Mouse (Mus musculus) midbrain, embryonic 15.5 days (tissue): Measurements from ENCODE around the gene Thra. TPM values are rescaled to one million over a fixed set of nuclear protein-coding genes. Genes with fewer than 3 reads are reported as not detected.

Experiments used
- ATAC-seq: fragments of 200-750 bp; cut with Nextera tagmentation; replicated peaks from 2 replicates; pipeline ENCODE4 v1.8.0; 2017; ENCODE audit warnings: moderate TSS enrichment
- H3K27ac ChIP-seq: fragments of 300-500 bp; sonication (generic); 2 replicates; pipeline ENCODE4 v1.5.1; 2015; ENCODE audit warnings: mild to moderate bottlenecking, inconsistent platforms
- H3K27me3 ChIP-seq: fragments of 300-500 bp; sonication (generic); replicated peaks from 2 replicates; pipeline ENCODE4 v1.6.1; 2015; ENCODE audit warnings: inconsistent platforms
- H3K36me3 ChIP-seq: fragments of 300-500 bp; sonication (generic); replicated peaks from 2 replicates; pipeline ENCODE4 v1.6.1; 2015; ENCODE audit warnings: inconsistent platforms
- H3K4me1 ChIP-seq: fragments of 300-500 bp; sonication (generic); 2 replicates; pipeline ENCODE4 v1.6.1; 2015; ENCODE audit warnings: inconsistent platforms
- H3K4me2 ChIP-seq: fragments of 300-500 bp; sonication (generic); 2 replicates; pipeline ENCODE4 v1.6.1; 2015; ENCODE audit warnings: inconsistent platforms, mild to moderate bottlenecking, moderate library complexity
- H3K4me3 ChIP-seq: fragments of 300-500 bp; sonication (generic); 2 replicates; pipeline ENCODE4 v1.5.1; 2015; ENCODE audit warnings: mild to moderate bottlenecking, inconsistent platforms
- H3K9ac ChIP-seq: fragments of 300-500 bp; sonication (generic); 2 replicates; pipeline ENCODE4 v1.6.1; 2015; ENCODE audit warnings: mild to moderate bottlenecking, inconsistent platforms
- H3K9me3 ChIP-seq: fragments of 300-500 bp; sonication (generic); 2 replicates; pipeline ENCODE4 v1.6.1; 2016; ENCODE audit warnings: inconsistent platforms
- WGBS: fragments of 180-500 bp; shearing (Covaris S2); methylation state at CpG from one replicate; pipeline ENCODE4 v1.1.7; 2015; ENCODE audit warnings: mixed read lengths; 5-methylcytosine and 5-hydroxymethylcytosine counted together
- polyA plus RNA-seq: library from polyadenylated mRNA; unstranded; fragments of >200 nt; fragmentation: Nextera tagmentation; extraction: Ambion mirVana; gene quantifications from 2 replicates; pipeline ENCODE4 v1.2.1, GENCODE M21; 2015

Gene Thra
- polyA plus RNA-seq, 1 experiment from 2014 or later: 151 TPM

GRCm38 (mm10) chr11:98741622-98742396 is 1.4 kb downstream of the Thra start:
- Histone ChIP-seq H3K9ac (peak overlapping the region; percentile 98), H3K9me3 (no peaks in the 10 kb centered on the region), H3K4me1 (peaks cover 71% of the 10 kb centered on the region), H3K27ac (peak overlapping the region; percentile 100), H3K36me3 (no peaks in the 10 kb centered on the region), H3K27me3 (no peaks in the 10 kb centered on the region), H3K4me2 (peak overlapping the region; percentile 67), H3K4me3 (peak overlapping the region; percentile 90)
- WGBS: under 1% methylated on average over 59 of the region's 86 CpGs
- ATAC-seq: peak; percentile 62

GRCm38 (mm10) chr11:98742397-98743291 is 2.2 kb downstream of the Thra start:
- Histone ChIP-seq H3K27me3 (no peaks in the 10 kb centered on the region), H3K4me3 (peak overlapping the region; percentile 90), H3K9me3 (no peaks in the 10 kb centered on the region), H3K4me2 (peak overlapping the region; percentile 67), H3K36me3 (no peaks in the 10 kb centered on the region), H3K9ac (peak overlapping the region; percentile 98), H3K4me1 (peaks cover 77% of the 10 kb centered on the region), H3K27ac (peak overlapping the region; percentile 100)
- under 1% methylated on average over 21 of the region's 21 CpGs for WGBS
- ATAC-seq: peak; percentile 32

GRCm38 (mm10) chr11:98743655-98744345 is 3.4 kb downstream of the Thra start:
- WGBS: 2% methylated on average over 9 of the region's 9 CpGs
- H3K27me3 ChIP-seq: no peaks in the 10 kb centered on the region

GRCm38 (mm10) chr11:98744456-98745019 is 4.1 kb downstream of the Thra start:
- 34% methylated on average over 7 of the region's 7 CpGs for WGBS
- Histone ChIP-seq H3K9me3 (no peaks in the 10 kb centered on the region), H3K27me3 (no peaks in the 10 kb centered on the region), H3K36me3 (no peaks in the 10 kb centered on the region), H3K4me2 (peak overlapping the region; percentile 67), H3K27ac (peak overlapping the region; percentile 100), H3K9ac (peak overlapping the region; percentile 98), H3K4me1 (peaks cover 81% of the 10 kb centered on the region), H3K4me3 (peak overlapping the region; percentile 90)
- ATAC-seq: no peak

More at GRCm38 (mm10) chr11:98743655-98744345, 3.4 kb downstream of the Thra start:
- Histone ChIP-seq H3K4me1 (peaks cover 80% of the 10 kb centered on the region), H3K36me3 (no peaks in the 10 kb centered on the region), H3K4me2 (peak overlapping the region; percentile 67), H3K9me3 (no peaks in the 10 kb centered on the region), H3K4me3 (peak overlapping the region; percentile 90), H3K9ac (peak overlapping the region; percentile 98), H3K27ac (peak overlapping the region; percentile 100)
- no peak for ATAC-seq

- no peak for ATAC-seq
- 55% methylated on average over 12 of the region's 12 CpGs for WGBS
Measured at GRCm38 (mm10) chr11:98745932-98746853, 5.8 kb downstream of the Thra start.

GRCm38 (mm10) chr11:98746855-98747693 is 6.6 kb downstream of the Thra start:
- ATAC-seq: peak; percentile 44
- peak overlapping the region; percentile 94 for H3K27ac ChIP-seq
- H3K27me3 ChIP-seq: no peaks in the 10 kb centered on the region
- peak overlapping the region; percentile 26 for H3K4me3 ChIP-seq
- H3K9me3 ChIP-seq: no peaks in the 10 kb centered on the region
- H3K4me2 ChIP-seq: peak overlapping the region; percentile 67
- no peaks in the 10 kb centered on the region for H3K36me3 ChIP-seq
- H3K9ac ChIP-seq: peak overlapping the region; percentile 37
- 5% methylated on average over 19 of the region's 19 CpGs for WGBS
- peaks cover 89% of the 10 kb centered on the region for H3K4me1 ChIP-seq

More at GRCm38 (mm10) chr11:98745932-98746853, 5.8 kb downstream of the Thra start:
- peak overlapping the region; percentile 37 for H3K9ac ChIP-seq
- H3K27me3 ChIP-seq: no peaks in the 10 kb centered on the region
- H3K4me1 ChIP-seq: peaks cover 82% of the 10 kb centered on the region
- H3K9me3 ChIP-seq: no peaks in the 10 kb centered on the region
- no peaks in the 10 kb centered on the region for H3K36me3 ChIP-seq
- peak overlapping the region; percentile 67 for H3K4me2 ChIP-seq
- peak overlapping the region; percentile 94 for H3K27ac ChIP-seq
- peak overlapping the region; percentile 26; the same call in 1 of the 2 replicates for H3K4me3 ChIP-seq

- no peak for ATAC-seq
- 11% methylated on average over 6 of the region's 6 CpGs for WGBS
- H3K36me3 ChIP-seq: no peaks in the 10 kb centered on the region
Measured at GRCm38 (mm10) chr11:98747804-98748505, 7.5 kb downstream of the Thra start.

GRCm38 (mm10) chr11:98748506-98749416 is 8.3 kb downstream of the Thra start:
- Histone ChIP-seq H3K27ac (peak overlapping the region; percentile 94), H3K4me3 (peak overlapping the region; percentile 24), H3K9me3 (no peaks in the 10 kb centered on the region), H3K27me3 (no peaks in the 10 kb centered on the region), H3K9ac (peak overlapping the region; percentile 46), H3K4me1 (peaks cover 98% of the 10 kb centered on the region), H3K36me3 (peaks cover 6% of the 10 kb centered on the region), H3K4me2 (peak overlapping the region; percentile 67)
- peak; percentile 28; the same call in 1 of the 2 replicates for ATAC-seq
- 9% methylated on average over 15 of the region's 15 CpGs for WGBS

More at GRCm38 (mm10) chr11:98747804-98748505, 7.5 kb downstream of the Thra start:
- H3K4me1 ChIP-seq: peaks cover 98% of the 10 kb centered on the region
- peak overlapping the region; percentile 24 for H3K4me3 ChIP-seq
- no peaks in the 10 kb centered on the region for H3K9me3 ChIP-seq
- peak overlapping the region; percentile 46 for H3K9ac ChIP-seq
- H3K27ac ChIP-seq: peak overlapping the region; percentile 94
- no peaks in the 10 kb centered on the region for H3K27me3 ChIP-seq
- peak overlapping the region; percentile 67 for H3K4me2 ChIP-seq

GRCm38 (mm10) chr11:98749716-98750115 is 9.3 kb downstream of the Thra start:
- Histone ChIP-seq H3K4me3 (peak overlapping the region; percentile 24), H3K27ac (peak overlapping the region; percentile 94), H3K9ac (peak overlapping the region; percentile 46), H3K4me1 (peaks cover 98% of the 10 kb centered on the region), H3K36me3 (peaks cover 11% of the 10 kb centered on the region), H3K27me3 (no peaks in the 10 kb centered on the region), H3K4me2 (peak overlapping the region; percentile 67), H3K9me3 (no peaks in the 10 kb centered on the region)
- ATAC-seq: no peak
- 12% methylated on average over 5 of the region's 5 CpGs for WGBS
